Mouse (Mus musculus): Measurements from ENCODE around the gene Kcnq4. TPM values are rescaled to one million over a fixed set of nuclear protein-coding genes. Genes with fewer than 3 reads are reported as not detected.
A peak's percentile ranks its signal among the peaks of the same experiment; 100 is the strongest.

Kcnq4 gene
- 1 to 10 TPM; 6.9 to 7.5 TPM for total RNA-seq (2021)
- long read RNA-seq, experiment 1, transcript Kcnq4-201 (14 exons, 3,919 nt) = major isoform, 7 of 22 reads
- long read RNA-seq, experiment 1, partial matches to known transcripts = 2 of 22 reads
- long read RNA-seq, experiment 1, other reads (novel, unspliced or antisense) = 13 of 22 reads
- long read RNA-seq, experiment 2, transcript Kcnq4-201 (14 exons, 3,919 nt) = major isoform, 7 of 16 reads
- long read RNA-seq, experiment 2, partial matches to known transcripts = 4 of 16 reads
- long read RNA-seq, experiment 2, other reads (novel, unspliced or antisense) = 5 of 16 reads

GRCm38 (mm10) chr4:120747941-120748866, at the start of gene Kcnq4:
Gene Kcnq4, minus strand, starts transcription at chr4:120748612.
- DNase-seq (ENCODE audit: extremely low spot score in 1 of 2, low spot score in 2 of 2) = no peak
- Histone ChIP-seq H3K4me3 (peak within 1 kb of the TSS; percentile 67), H3K27ac (no peak within 1 kb of the TSS)
- intact Hi-C loops (cut with DNase I) = no loop called here
- TF ChIP-seq CTCF (IDR thresholded peaks at IDR 0.05) = no peak

GRCm38 (mm10) chr4:120796687-120797086, 48.3 kb upstream of the Kcnq4 start:
- intact Hi-C loops (cut with DNase I) = no loop called here
- Histone ChIP-seq H3K27ac (no peak overlapping the region), H3K4me3 (no peak overlapping the region)
- DNase-seq (ENCODE audit: extremely low spot score in 1 of 2, low spot score in 2 of 2) = no peak
- TF ChIP-seq CTCF (IDR thresholded peaks at IDR 0.05) = no peak

GRCm38 (mm10) chr4:120795646-120796045, 47.2 kb upstream of the Kcnq4 start:
- intact Hi-C loops (cut with DNase I) = no loop called here
- no peak for DNase-seq (ENCODE audit: extremely low spot score in 1 of 2, low spot score in 2 of 2)
- H3K4me3 ChIP-seq = no peak overlapping the region
- TF ChIP-seq CTCF (IDR thresholded peaks at IDR 0.05) = no peak
- no peak overlapping the region for H3K27ac ChIP-seq

- Histone ChIP-seq H3K27ac (no peak overlapping the region), H3K4me3 (no peak overlapping the region)
- no peak for TF ChIP-seq CTCF (IDR thresholded peaks at IDR 0.05)
- intact Hi-C loops (cut with DNase I) = no loop called here
- no peak for DNase-seq (ENCODE audit: extremely low spot score in 1 of 2, low spot score in 2 of 2)
Observed at GRCm38 (mm10) chr4:120792918-120793317, 44.5 kb upstream of the Kcnq4 start.

- no peak for TF ChIP-seq CTCF (IDR thresholded peaks at IDR 0.05)
- peak overlapping the region; percentile 50; the same call in 1 of the 2 replicates for H3K27ac ChIP-seq
- DNase-seq (ENCODE audit: extremely low spot score in 1 of 2, low spot score in 2 of 2) = no peak
- intact Hi-C loops (cut with DNase I) = loop anchor here (2.0 kb wide), 1 partner anchor 69 kb away; no protein-coding TSS in a partner anchor
- H3K4me3 ChIP-seq = no peak overlapping the region
Observed at GRCm38 (mm10) chr4:120790027-120790426, 41.6 kb upstream of the Kcnq4 start.

GRCm38 (mm10) chr4:120755801-120756200, 7.4 kb upstream of the Kcnq4 start:
- DNase-seq (ENCODE audit: extremely low spot score in 1 of 2, low spot score in 2 of 2) = no peak
- intact Hi-C loops (cut with DNase I) = loop anchor here (2.0 to 5.0 kb wide), 4 partner anchors 63 to 167 kb away; partner anchors contain the start of gene Gm8439
- Histone ChIP-seq H3K4me3 (no peak overlapping the region), H3K27ac (no peak overlapping the region)
- TF ChIP-seq CTCF (IDR thresholded peaks at IDR 0.05) = no peak

- peak; percentile 65 to 77 for DNase-seq (ENCODE audit: extremely low spot score in 1 of 2, low spot score in 2 of 2)
- TF ChIP-seq CTCF (IDR thresholded peaks at IDR 0.05) = peak; percentile 84
- Histone ChIP-seq H3K4me3 (no peak overlapping the region), H3K27ac (no peak overlapping the region)
- intact Hi-C loops (cut with DNase I) = loop anchor here (2.0 to 5.0 kb wide), 4 partner anchors 62 to 166 kb away; partner anchors contain the start of gene Gm8439
Observed at GRCm38 (mm10) chr4:120755299-120755698, 6.9 kb upstream of the Kcnq4 start.

GRCm38 (mm10) chr4:120749601-120750000, 1.2 kb upstream of the Kcnq4 start:
- Histone ChIP-seq H3K4me3 (no peak overlapping the region), H3K27ac (no peak overlapping the region)
- intact Hi-C loops (cut with DNase I) = no loop called here
- no peak for DNase-seq (ENCODE audit: extremely low spot score in 1 of 2, low spot score in 2 of 2)
- TF ChIP-seq CTCF (IDR thresholded peaks at IDR 0.05) = no peak

- no peak for DNase-seq (ENCODE audit: extremely low spot score in 1 of 2, low spot score in 2 of 2)
- TF ChIP-seq CTCF (IDR thresholded peaks at IDR 0.05) = no peak
- Histone ChIP-seq H3K27ac (no peak overlapping the region), H3K4me3 (peak overlapping the region; percentile 67)
- intact Hi-C loops (cut with DNase I) = no loop called here
Observed at GRCm38 (mm10) chr4:120747243-120747792, 1.1 kb downstream of the Kcnq4 start.

- peak overlapping the region; percentile 64; the same call in 1 of the 2 replicates for H3K27ac ChIP-seq
- no peak for TF ChIP-seq CTCF (IDR thresholded peaks at IDR 0.05)
- peak overlapping the region; percentile 67 for H3K4me3 ChIP-seq
- peak; percentile 20 to 30 for DNase-seq (ENCODE audit: extremely low spot score in 1 of 2, low spot score in 2 of 2)
- intact Hi-C loops (cut with DNase I) = no loop called here
Observed at GRCm38 (mm10) chr4:120746552-120747150, 1.8 kb downstream of the Kcnq4 start.

Measured in left cerebral cortex, adult 2 months (tissue).